Mouse (Mus musculus) leukemia stem cell, adult 10-12 weeks (primary cell): Measurements from ENCODE around the gene Mcee. TPM values are rescaled to one million over a fixed set of nuclear protein-coding genes. Genes with fewer than 3 reads are reported as not detected.

Source experiments
- polyA plus RNA-seq: library from polyadenylated mRNA; stranded (reverse); fragments of >175 nt; gene quantifications from 2 replicates; pipeline ENCODE4 v1.2.3, GENCODE M21; 2012; ENCODE audit warnings: low replicate concordance

The Mcee gene
- polyA plus RNA-seq: 1.6 and 3.2 TPM in 2 replicates

DNA sequence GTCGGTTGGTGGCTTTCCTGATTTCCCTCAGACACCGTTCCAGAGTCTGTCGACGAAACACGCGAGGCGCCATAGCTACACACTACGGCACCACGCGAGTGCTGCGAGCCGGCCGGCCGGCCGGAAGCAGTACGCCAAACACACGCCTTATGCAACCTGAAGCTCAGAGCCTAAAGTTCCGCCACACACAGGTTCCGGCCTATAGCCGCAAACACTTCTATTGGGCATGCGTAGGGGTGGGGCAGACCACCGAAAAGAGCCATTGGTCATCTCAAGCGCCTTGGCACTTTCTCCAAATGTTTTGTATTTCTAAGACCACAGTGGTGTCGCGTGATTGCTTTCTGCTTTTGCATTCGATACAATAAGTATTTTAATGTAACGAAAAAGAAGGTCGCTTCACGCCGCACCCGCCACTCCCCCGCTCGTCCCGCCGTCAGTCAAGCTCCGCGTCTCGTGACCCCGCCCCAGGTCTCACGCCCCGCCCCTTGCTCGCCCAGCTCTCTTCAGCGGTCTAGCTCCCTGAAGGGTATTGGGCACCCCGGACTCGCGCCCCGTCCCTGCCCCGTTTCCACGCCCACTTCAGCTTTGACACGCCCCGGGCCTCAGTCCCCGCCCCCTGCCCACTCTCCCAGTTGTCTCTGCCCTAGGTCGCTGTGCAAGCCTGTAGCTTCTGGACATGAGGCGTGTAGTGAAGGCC lies at the start of gene Mcee, which contains the start of gene Mphosph10:
TSS of gene Mcee (plus strand) at position 486 of the 697 bp plus-strand sequence.
TSS of gene Mphosph10 (minus strand) at position 147 of the 697 bp plus-strand sequence.

DNA sequence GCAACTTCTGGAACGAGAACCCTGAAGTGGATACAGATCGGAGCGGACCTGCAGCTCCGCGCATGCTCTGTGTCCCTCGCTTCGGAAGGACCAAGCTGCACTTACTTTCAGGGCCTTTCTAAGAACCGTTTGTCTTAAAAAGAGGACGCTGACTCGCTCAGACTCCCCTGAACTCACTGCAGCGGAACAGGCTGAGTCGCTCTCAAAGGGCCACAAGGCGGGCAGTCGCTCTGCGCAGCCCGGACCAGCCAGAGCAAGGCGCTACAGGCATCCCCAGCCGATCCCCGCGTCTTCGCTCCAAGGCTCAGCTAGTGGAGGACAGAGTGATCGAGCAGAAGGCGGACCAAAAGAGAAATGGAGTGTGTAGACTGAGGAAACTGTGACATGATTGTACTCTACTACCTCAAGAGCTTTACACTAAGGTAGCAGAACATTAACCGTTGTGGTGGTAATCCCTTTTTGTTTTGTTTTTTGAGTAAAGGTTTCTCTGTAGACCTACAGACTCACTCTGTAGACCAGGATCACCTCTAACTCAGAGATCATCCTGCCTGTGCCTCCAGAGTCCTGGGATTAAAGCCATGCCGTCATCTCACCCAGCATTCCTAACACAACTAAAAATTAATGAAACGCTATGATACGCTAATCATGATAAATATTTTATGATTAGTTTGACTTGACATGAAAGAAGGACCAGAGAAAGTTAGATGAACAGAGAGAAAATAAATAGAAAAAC lies 18.4 kb upstream of the Mcee start, which contains the start of gene Fan1:
TSS of gene Fan1 (minus strand) at position 266 of the 733 bp plus-strand sequence.

Other genes starting within 250 kb of the Mcee start
- not detected in 2 replicates for gene Trpm1, start 238.8 kb upstream of the Mcee start, polyA plus RNA-seq
- gene Mtmr10, start 105.0 kb upstream of the Mcee start, polyA plus RNA-seq: 0.37 and 1.7 TPM in 2 replicates
- 0.93 and 2.3 TPM in 2 replicates for gene Fan1, start 18.5 kb upstream of the Mcee start, polyA plus RNA-seq
- 1.6 and 5.6 TPM in 2 replicates for gene Mphosph10, start 339 bp upstream of the Mcee start, polyA plus RNA-seq
- not detected in 2 replicates for gene Apba2, start 109.1 kb downstream of the Mcee start, polyA plus RNA-seq